9 mouse cellular contexts compared by ENCODE assay signal in the genomic region with DNA sequence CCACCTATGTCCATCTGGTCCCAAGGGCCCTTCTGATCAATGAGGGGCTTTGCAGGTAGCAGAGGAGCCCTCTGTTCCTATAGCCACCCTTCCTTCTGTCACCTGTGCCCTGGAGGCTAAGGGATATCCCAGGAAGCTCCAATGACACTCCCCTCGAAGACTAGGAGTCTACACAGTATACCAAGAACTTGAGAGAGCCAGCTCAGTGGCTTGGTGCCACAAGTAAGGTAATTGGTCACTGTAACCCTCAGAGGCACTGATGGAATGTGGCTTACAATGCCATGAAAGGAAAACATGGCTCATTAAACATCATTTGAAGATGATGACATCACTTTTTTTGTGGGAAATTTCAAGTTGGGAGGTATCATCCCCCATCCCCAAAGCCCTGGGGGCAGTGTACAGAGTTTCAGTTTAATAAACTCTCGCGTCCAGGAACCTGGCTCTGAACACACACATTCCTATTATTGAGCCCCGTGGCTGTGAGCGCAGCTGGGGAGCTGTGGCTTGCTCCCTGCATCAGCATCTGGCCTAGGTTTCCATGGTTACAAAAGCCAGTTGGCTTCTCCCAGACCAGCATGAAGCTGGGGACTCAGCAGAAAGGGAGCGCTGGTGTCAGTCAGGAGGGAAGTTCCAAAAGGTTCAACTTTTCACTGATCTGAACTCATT.
DNase-seq lines count a peak whose midpoint lies in the region; ATAC-seq lines count a peak whose summit lies in the region.
"Had no signal": no experiment of that assay in that cellular context is flagged by ENCODE, and none has a peak within 500 bp of the region (broad histone marks: within the 10 kb centered on the region; RNA-seq: fewer than 3 reads in every experiment).

No protein-coding gene starts in this region.

- H3K27ac ChIP-seq in hindbrain, embryonic 15.5 days (replicated peaks): peak overlapping the region; percentile 11; the same call in 1 of the 2 replicates
- 0 out of 2 replicates have a peak overlapping the region, but pooled peaks have one; percentile 12 for H3K27ac ChIP-seq in midbrain, embryonic 12.5 days (replicated peaks)
- H3K27ac ChIP-seq: heart, adult 2 months had no signal

- peaks cover 37% of the 10 kb centered on the region for H3K4me1 ChIP-seq in hindbrain, embryonic 15.5 days (replicated peaks)
- H3K4me1 ChIP-seq in midbrain, embryonic 12.5 days: peaks cover 30% of the 10 kb centered on the region

- H3K4me3 ChIP-seq in hindbrain, embryonic 15.5 days: no peak overlapping the region
- no peak overlapping the region for H3K4me3 ChIP-seq in midbrain, embryonic 12.5 days
- H3K4me3 ChIP-seq: heart, adult 2 months had no signal

- peak; percentile 37; the same call in 1 of the 2 replicates for ATAC-seq in hindbrain, embryonic 15.5 days (ENCODE audit: low FRiP score, low read depth)
- peak; percentile 72 for ATAC-seq in midbrain, embryonic 12.5 days (ENCODE audit: low FRiP score, low read depth)

- no peaks in the 10 kb centered on the region for H3K9me3 ChIP-seq in hindbrain, embryonic 15.5 days
- no peaks in the 10 kb centered on the region for H3K9me3 ChIP-seq in midbrain, embryonic 12.5 days

- no peak overlapping the region for H3K9ac ChIP-seq in hindbrain, embryonic 15.5 days
- no peak overlapping the region for H3K9ac ChIP-seq in midbrain, embryonic 12.5 days (replicated peaks)

- WGBS in hindbrain, embryonic 15.5 days: 14% methylated on average over 6 of the region's 6 CpGs
- WGBS in midbrain, embryonic 12.5 days: 17% methylated on average over 6 of the region's 6 CpGs

- H3K27me3 ChIP-seq in hindbrain, embryonic 15.5 days: no peaks in the 10 kb centered on the region
- 0 out of 2 replicates have a peak, but pooled peaks cover 7% of the 10 kb centered on the region for H3K27me3 ChIP-seq in midbrain, embryonic 12.5 days

- no peak overlapping the region for H3K4me2 ChIP-seq in hindbrain, embryonic 15.5 days
- H3K4me2 ChIP-seq in midbrain, embryonic 12.5 days (replicated peaks): no peak overlapping the region

- peak; percentile 92 for DNase-seq in Muller cell, postnatal 12 days (ENCODE audit: inconsistent ontology term)
- peak; percentile 65 for DNase-seq in embryo, embryonic 10.5 days (ENCODE audit: low spot score)
- DNase-seq in cerebellum, adult 8-10 months: no peak
- DNase-seq in adrenal gland, postnatal 25 days: no peak
- DNase-seq in ovary, postnatal 36 days (ENCODE audit: low spot score): no peak
- DNase-seq: cerebellum, adult 9-10 months had no signal

- peaks cover 7% of the 10 kb centered on the region; the same call in 1 of the 2 replicates for H3K36me3 ChIP-seq in hindbrain, embryonic 15.5 days
- H3K36me3 ChIP-seq in midbrain, embryonic 12.5 days: peaks cover 44% of the 10 kb centered on the region

Comparison
In these comparisons a context has a peak if more than half of its experiments do, and no peak if none do; other contexts are left out.
1. DNase-seq: peak in Muller cell, postnatal 12 days (single experiment) and embryo, embryonic 10.5 days (single experiment); none in cerebellum, adult 8-10 months (single experiment), adrenal gland, postnatal 25 days (single experiment) and ovary, postnatal 36 days (single experiment).